Mouse (Mus musculus) stomach, postnatal 0 days (tissue): Measurements from ENCODE around the gene Rtn1.

ENCODE experiments used
- CTCF ChIP-seq: IDR thresholded peaks from 2 replicates; pipeline ENCODE4 v1.5.1; 2016; ENCODE audit warnings: antibody characterized with exemption, low read depth, mild to moderate bottlenecking, moderate library complexity
- EP300 ChIP-seq: optimal IDR thresholded peaks from 2 replicates; pipeline ENCODE3; 2016; ENCODE audit warnings: antibody characterized with exemption

GRCm38 (mm10) chr12:72235621-72236351, 173.1 kb downstream of the Rtn1 start:
- TF ChIP-seq EP300 (no peak), CTCF (no peak)
